Mouse (Mus musculus) forebrain, postnatal 0 days (tissue): ENCODE results near the gene Pex26. TPM values are rescaled to one million over a fixed set of nuclear protein-coding genes. Genes with fewer than 3 reads are reported as not detected.
A peak's percentile ranks its signal among the peaks of the same experiment; 100 is the strongest.

ENCODE experiments used
- ATAC-seq: fragments of 200-750 bp; cut with Nextera tagmentation; 2 replicates; pipeline ENCODE4 v1.8.0; 2017; ENCODE audit warnings: mild to moderate bottlenecking, moderate library complexity
- DNase-seq: peaks from one replicate; pipeline ENCODE4 v3.0.0-alpha.2; 2015
- H3K27ac ChIP-seq: fragments of 300-500 bp; sonication (generic); 2 replicates; pipeline ENCODE4 v1.5.1; 2014; ENCODE audit warnings: low read depth, mild to moderate bottlenecking, antibody characterized with exemption, low read length, moderate library complexity, mixed read lengths
- H3K27me3 ChIP-seq: fragments of 300-500 bp; sonication (generic); 2 replicates; pipeline ENCODE4 v1.6.1; 2014; ENCODE audit warnings: mild to moderate bottlenecking, low read length, mixed read lengths; ENCODE audit not compliant: insufficient read depth
- H3K36me3 ChIP-seq: fragments of 300-500 bp; sonication (generic); 2 replicates; pipeline ENCODE4 v1.6.1; 2014; ENCODE audit warnings: mild to moderate bottlenecking, moderate library complexity; ENCODE audit not compliant: insufficient read depth
- H3K4me1 ChIP-seq: fragments of 300-500 bp; sonication (generic); 2 replicates; pipeline ENCODE4 v1.6.1; 2014; ENCODE audit warnings: antibody characterized with exemption; ENCODE audit not compliant: insufficient read depth
- H3K4me2 ChIP-seq: fragments of 300-500 bp; sonication (generic); 2 replicates; pipeline ENCODE4 v1.6.1; 2014; ENCODE audit warnings: low read depth, mild to moderate bottlenecking, moderate library complexity
- H3K4me3 ChIP-seq: fragments of 300-500 bp; sonication (generic); 2 replicates; pipeline ENCODE4 v1.5.1; 2014; ENCODE audit warnings: low read depth, low read length, mixed read lengths
- H3K9ac ChIP-seq: fragments of 300-500 bp; sonication (generic); 2 replicates; pipeline ENCODE4 v1.6.1; 2014; ENCODE audit warnings: mild to moderate bottlenecking
- H3K9me3 ChIP-seq: fragments of 300-500 bp; sonication (generic); 2 replicates; pipeline ENCODE4 v1.6.1; 2016; ENCODE audit warnings: low read length
- CTCF ChIP-seq: sonication (generic); IDR thresholded peaks from 2 replicates; pipeline ENCODE4 v1.5.1; 2016; ENCODE audit warnings: antibody characterized with exemption, control low read depth, low read depth
- WGBS: fragments of 180-500 bp; shearing (Covaris S2); extraction: QIAGEN DNeasy Blood & Tissue Kit; methylation state at CpG from one replicate; pipeline ENCODE4 v1.1.7; 2014; 5-methylcytosine and 5-hydroxymethylcytosine counted together
- polyA plus RNA-seq: library from polyadenylated mRNA; unstranded; fragments of >200 nt; fragmentation: Nextera tagmentation; extraction: Ambion mirVana; gene quantifications from 2 replicates; pipeline ENCODE4 v1.2.1, GENCODE M21; 2015
- total RNA-seq: library from RNA; depleted of rRNA; stranded (reverse); fragments of >200 nt; gene quantifications from 2 replicates; pipeline ENCODE4 v1.2.3, GENCODE M21; 2014

Gene Pex26
- total and polyA plus RNA-seq, 2 experiments from 2014 or later = 12.3 to 31.0 TPM

- Histone ChIP-seq H3K9ac (no peak overlapping the region), H3K36me3 (no peaks in the 10 kb centered on the region), H3K4me2 (no peak overlapping the region), H3K27ac (no peak overlapping the region), H3K9me3 (no peaks in the 10 kb centered on the region), H3K4me1 (no peaks in the 10 kb centered on the region), H3K27me3 (no peaks in the 10 kb centered on the region), H3K4me3 (no peak overlapping the region)
- ATAC-seq = no peak
- no peak for TF ChIP-seq CTCF
- WGBS = 42% methylated on average over 10 of the region's 10 CpGs
- no peak for DNase-seq
Measured at GRCm38 (mm10) chr6:121166098-121166552, 17.3 kb upstream of the Pex26 start.

- DNase-seq = no peak
- no peaks in the 10 kb centered on the region for H3K27me3 ChIP-seq
- ATAC-seq = no peak
Measured at GRCm38 (mm10) chr6:121167381-121167975, 16.0 kb upstream of the Pex26 start.

GRCm38 (mm10) chr6:121171102-121171501 lies 12.4 kb upstream of the Pex26 start:
- no peak overlapping the region for H3K9ac ChIP-seq
- WGBS = 70% methylated on average over 6 of the region's 6 CpGs
- DNase-seq = no peak
- H3K36me3 ChIP-seq = no peaks in the 10 kb centered on the region
- H3K27me3 ChIP-seq = no peaks in the 10 kb centered on the region
- no peak overlapping the region for H3K4me3 ChIP-seq
- ATAC-seq = no peak
- H3K4me2 ChIP-seq = no peak overlapping the region
- no peaks in the 10 kb centered on the region for H3K9me3 ChIP-seq
- no peak overlapping the region for H3K27ac ChIP-seq
- TF ChIP-seq CTCF = no peak
- no peaks in the 10 kb centered on the region for H3K4me1 ChIP-seq

More at GRCm38 (mm10) chr6:121167381-121167975, 16.0 kb upstream of the Pex26 start:
- H3K27ac ChIP-seq = no peak overlapping the region
- no peaks in the 10 kb centered on the region for H3K36me3 ChIP-seq
- no peak overlapping the region for H3K4me3 ChIP-seq
- WGBS = 76% methylated on average over 7 of the region's 7 CpGs
- no peaks in the 10 kb centered on the region for H3K9me3 ChIP-seq
- H3K4me1 ChIP-seq = no peaks in the 10 kb centered on the region
- no peak overlapping the region for H3K9ac ChIP-seq
- no peak overlapping the region for H3K4me2 ChIP-seq
- TF ChIP-seq CTCF = no peak

GRCm38 (mm10) chr6:121173471-121173870 lies 10.0 kb upstream of the Pex26 start:
- no peak for ATAC-seq

GRCm38 (mm10) chr6:121174761-121175160 lies 8.7 kb upstream of the Pex26 start:
- H3K9me3 ChIP-seq = no peaks in the 10 kb centered on the region
- WGBS = 83% methylated on average over 6 of the region's 6 CpGs
- H3K4me3 ChIP-seq = no peak overlapping the region
- no peaks in the 10 kb centered on the region for H3K4me1 ChIP-seq
- no peak for TF ChIP-seq CTCF
- no peaks in the 10 kb centered on the region for H3K36me3 ChIP-seq
- H3K9ac ChIP-seq = no peak overlapping the region
- no peak overlapping the region for H3K4me2 ChIP-seq
- H3K27ac ChIP-seq = no peak overlapping the region
- no peaks in the 10 kb centered on the region for H3K27me3 ChIP-seq
- ATAC-seq = no peak
- no peak for DNase-seq

More at GRCm38 (mm10) chr6:121173471-121173870, 10.0 kb upstream of the Pex26 start:
- H3K4me1 ChIP-seq = no peaks in the 10 kb centered on the region
- no peak overlapping the region for H3K9ac ChIP-seq
- 79% methylated on average over 5 of the region's 5 CpGs for WGBS
- no peak overlapping the region for H3K4me3 ChIP-seq
- no peak for TF ChIP-seq CTCF
- no peak overlapping the region for H3K27ac ChIP-seq
- H3K36me3 ChIP-seq = no peaks in the 10 kb centered on the region
- no peak for DNase-seq
- H3K27me3 ChIP-seq = no peaks in the 10 kb centered on the region
- no peaks in the 10 kb centered on the region for H3K9me3 ChIP-seq
- H3K4me2 ChIP-seq = no peak overlapping the region

- Histone ChIP-seq H3K27ac (0 out of 2 replicates have a peak overlapping the region, but pooled peaks have one; percentile 9), H3K27me3 (no peaks in the 10 kb centered on the region), H3K4me3 (no peak overlapping the region), H3K4me2 (no peak overlapping the region), H3K36me3 (no peaks in the 10 kb centered on the region), H3K9me3 (no peaks in the 10 kb centered on the region), H3K4me1 (no peaks in the 10 kb centered on the region), H3K9ac (no peak overlapping the region)
- peak; percentile 29 for DNase-seq
- 48% methylated on average over 14 of the region's 14 CpGs for WGBS
- peak; percentile 51 for ATAC-seq
- no peak for TF ChIP-seq CTCF
Measured at GRCm38 (mm10) chr6:121176011-121176730, 7.3 kb upstream of the Pex26 start.

GRCm38 (mm10) chr6:121176731-121177098 lies 6.8 kb upstream of the Pex26 start:
- 80% methylated on average over 4 of the region's 4 CpGs for WGBS
- Histone ChIP-seq H3K36me3 (no peaks in the 10 kb centered on the region), H3K27me3 (no peaks in the 10 kb centered on the region), H3K4me3 (no peak overlapping the region), H3K9me3 (no peaks in the 10 kb centered on the region), H3K4me2 (no peak overlapping the region), H3K4me1 (no peaks in the 10 kb centered on the region), H3K27ac (no peak overlapping the region), H3K9ac (no peak overlapping the region)
- no peak for DNase-seq
- no peak for ATAC-seq
- TF ChIP-seq CTCF = no peak
